Mouse (Mus musculus): ENCODE measurements around the gene Tmco5.

GRCm38 (mm10) chr2:116876955-116877615, 1.4 kb upstream of the Tmco5 start:
- TF ChIP-seq CTCF (IDR thresholded peaks at IDR 0.05; ENCODE audit: extremely low read depth, insufficient read length, insufficient replicate concordance, low read depth, low read length) (no peak), POLR2A (IDR thresholded peaks at IDR 0.05; ENCODE audit: low read depth, low read length) (no peak)

All from small intestine, adult 2 months (tissue).